Mouse (Mus musculus): ENCODE measurements around the gene Akap6. TPM values are rescaled to one million over a fixed set of nuclear protein-coding genes. Genes with fewer than 3 reads are reported as not detected.

Akap6 gene
- polyA plus RNA-seq, 1 experiment from 2014 or later: 0.02 TPM

DNA sequence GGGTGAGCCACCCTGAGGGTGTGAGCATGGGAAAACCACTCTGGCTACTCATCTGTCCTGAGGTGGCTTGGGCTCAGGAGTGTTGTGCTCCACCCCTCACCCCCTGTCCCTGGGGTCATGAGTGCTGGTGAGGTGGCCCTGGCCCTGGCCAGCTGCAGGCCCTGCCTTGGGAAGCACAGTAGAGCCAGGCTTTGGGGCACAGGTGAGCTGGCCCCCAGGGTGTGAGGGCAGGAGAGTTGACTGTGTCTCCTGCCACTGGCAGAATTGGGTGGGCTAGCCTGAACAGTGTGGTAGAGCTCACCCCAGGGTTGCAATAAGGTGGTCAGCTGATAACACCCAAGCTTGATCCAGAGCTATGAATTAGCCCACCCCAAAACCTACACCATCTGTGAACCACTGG, 86.0 kb downstream of the Akap6 start:
- H3K4me2 ChIP-seq (ENCODE audit: low read depth, low read length): no peak overlapping the region
- H3K4me3 ChIP-seq (ENCODE audit: low read depth, low read length): no peak overlapping the region
- DNase-seq: no peak
- no peak overlapping the region for H3K27ac ChIP-seq (ENCODE audit: low read depth)
- no peaks in the 10 kb centered on the region for H3K4me1 ChIP-seq (ENCODE audit: insufficient read depth)
- no peaks in the 10 kb centered on the region for H3K9me3 ChIP-seq (ENCODE audit: low read length)
- no peak for ATAC-seq
- TF ChIP-seq CTCF (IDR thresholded peaks at IDR 0.05; ENCODE audit: low read depth): no peak
- no peak for TF ChIP-seq EP300 (IDR thresholded peaks at IDR 0.05; ENCODE audit: low read depth)
- no peak overlapping the region for H3K9ac ChIP-seq (replicated peaks)
- H3K36me3 ChIP-seq (replicated peaks; ENCODE audit: insufficient read depth, low read length): no peaks in the 10 kb centered on the region
- no peaks in the 10 kb centered on the region for H3K27me3 ChIP-seq (ENCODE audit: insufficient read depth, low read length)

DNA sequence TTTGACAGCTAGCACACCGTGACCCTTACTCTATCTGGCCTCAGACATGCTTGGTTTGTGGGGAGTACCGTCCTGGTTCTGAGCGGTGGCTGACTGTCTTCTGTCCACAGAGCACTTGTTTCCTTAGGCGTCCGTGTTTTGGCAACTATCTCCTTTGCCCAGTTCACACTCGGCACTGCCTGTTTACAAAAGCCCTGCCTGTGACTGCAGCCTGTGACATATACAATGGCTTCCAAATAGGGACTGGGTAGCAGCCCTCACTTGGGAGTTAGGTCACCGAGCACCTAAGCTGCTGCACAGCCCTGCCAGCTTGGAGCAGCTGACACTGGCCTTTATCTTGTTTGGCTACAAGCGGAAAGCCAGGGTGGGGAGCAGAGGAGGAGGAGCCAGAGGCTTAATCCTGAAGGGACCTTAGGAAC, 91.2 kb downstream of the Akap6 start:
- Histone ChIP-seq H3K27ac (ENCODE audit: low read depth) (no peak overlapping the region), H3K4me1 (ENCODE audit: insufficient read depth) (no peaks in the 10 kb centered on the region), H3K9me3 (ENCODE audit: low read length) (no peaks in the 10 kb centered on the region), H3K4me3 (ENCODE audit: low read depth, low read length) (no peak overlapping the region), H3K4me2 (ENCODE audit: low read depth, low read length) (no peak overlapping the region), H3K27me3 (ENCODE audit: insufficient read depth, low read length) (no peaks in the 10 kb centered on the region), H3K9ac (replicated peaks) (no peak overlapping the region), H3K36me3 (replicated peaks; ENCODE audit: insufficient read depth, low read length) (no peaks in the 10 kb centered on the region)
- TF ChIP-seq CTCF (IDR thresholded peaks at IDR 0.05; ENCODE audit: low read depth) (no peak), EP300 (IDR thresholded peaks at IDR 0.05; ENCODE audit: low read depth) (no peak)
- no peak for DNase-seq
- WGBS (ENCODE audit: insufficient replicate concordance): 19% methylated on average over 8 of the region's 8 CpGs
- ATAC-seq: no peak

GRCm38 (mm10) chr12:52794131-52794530, 94.9 kb downstream of the Akap6 start:
- TF ChIP-seq EP300 (IDR thresholded peaks at IDR 0.05; ENCODE audit: low read depth): no peak
- TF ChIP-seq CTCF (IDR thresholded peaks at IDR 0.05; ENCODE audit: low read depth): no peak
- Histone ChIP-seq H3K4me1 (ENCODE audit: insufficient read depth) (no peaks in the 10 kb centered on the region), H3K4me2 (ENCODE audit: low read depth, low read length) (no peak overlapping the region), H3K27ac (ENCODE audit: low read depth) (no peak overlapping the region), H3K36me3 (replicated peaks; ENCODE audit: insufficient read depth, low read length) (no peaks in the 10 kb centered on the region), H3K9me3 (ENCODE audit: low read length) (no peaks in the 10 kb centered on the region), H3K27me3 (ENCODE audit: insufficient read depth, low read length) (no peaks in the 10 kb centered on the region), H3K4me3 (ENCODE audit: low read depth, low read length) (no peak overlapping the region), H3K9ac (replicated peaks) (no peak overlapping the region)
- no peak for ATAC-seq
- DNase-seq: no peak
- 84% methylated on average over 4 of the region's 4 CpGs for WGBS (ENCODE audit: insufficient replicate concordance)

DNA sequence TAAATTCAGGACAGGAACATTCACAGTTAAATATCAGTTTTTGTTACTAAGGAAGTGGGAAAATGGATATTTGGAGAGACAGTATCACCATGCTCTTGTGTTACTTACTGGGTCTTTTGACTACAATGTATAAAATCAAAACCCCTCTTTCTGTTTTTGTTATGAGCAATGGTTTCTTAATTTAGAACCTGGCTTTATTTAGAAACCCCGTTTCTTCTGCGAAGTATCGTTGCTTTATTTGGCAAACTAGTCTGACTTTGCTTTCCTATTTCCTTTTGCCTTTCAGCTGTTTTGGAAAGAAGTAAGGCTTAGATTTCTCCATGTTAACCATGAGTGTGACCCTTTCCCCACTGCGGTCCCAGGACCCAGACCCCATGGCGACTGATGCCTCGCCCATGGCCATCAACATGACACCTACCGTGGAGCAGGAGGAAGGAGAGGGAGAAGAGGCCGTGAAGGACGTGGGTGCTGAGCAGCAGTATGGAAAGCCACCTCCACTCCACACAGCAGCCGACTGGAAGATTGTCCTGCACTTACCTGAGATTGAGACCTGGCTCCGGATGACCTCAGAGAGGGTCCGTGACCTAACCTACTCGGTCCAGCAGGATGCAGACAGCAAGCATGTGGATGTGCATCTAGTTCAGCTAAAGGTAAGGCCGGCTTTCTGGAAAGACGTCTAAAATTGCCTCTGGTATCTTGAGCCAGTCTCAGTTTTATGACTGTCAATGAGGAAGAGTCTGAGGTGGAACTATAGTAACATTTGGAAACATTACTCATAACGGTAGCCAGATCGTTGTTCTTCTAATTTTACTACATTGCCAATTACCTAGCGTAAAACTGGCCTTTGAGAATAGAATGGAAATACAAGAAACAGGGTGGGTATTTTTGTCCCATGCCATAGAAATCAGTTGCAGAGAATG, 96.6 kb downstream of the Akap6 start:
- H3K9me3 ChIP-seq (ENCODE audit: low read length): no peaks in the 10 kb centered on the region
- ATAC-seq (no peak), DNase-seq (no peak)
- no peak overlapping the region for H3K27ac ChIP-seq (ENCODE audit: low read depth)
- H3K4me1 ChIP-seq (ENCODE audit: insufficient read depth): no peaks in the 10 kb centered on the region
- no peaks in the 10 kb centered on the region for H3K36me3 ChIP-seq (replicated peaks; ENCODE audit: insufficient read depth, low read length)
- no peaks in the 10 kb centered on the region for H3K27me3 ChIP-seq (ENCODE audit: insufficient read depth, low read length)
- H3K4me3 ChIP-seq (ENCODE audit: low read depth, low read length): no peak overlapping the region
- WGBS (ENCODE audit: insufficient replicate concordance): 80% methylated on average over 18 of the region's 18 CpGs
- H3K9ac ChIP-seq (replicated peaks): no peak overlapping the region
- no peak overlapping the region for H3K4me2 ChIP-seq (ENCODE audit: low read depth, low read length)
- TF ChIP-seq CTCF (IDR thresholded peaks at IDR 0.05; ENCODE audit: low read depth): no peak
- TF ChIP-seq EP300 (IDR thresholded peaks at IDR 0.05; ENCODE audit: low read depth): no peak

GRCm38 (mm10) chr12:52796471-52796795, 97.2 kb downstream of the Akap6 start:
- H3K4me1 ChIP-seq (ENCODE audit: insufficient read depth): no peaks in the 10 kb centered on the region
- H3K4me2 ChIP-seq (ENCODE audit: low read depth, low read length): no peak overlapping the region
- H3K4me3 ChIP-seq (ENCODE audit: low read depth, low read length): no peak overlapping the region
- ATAC-seq (no peak), DNase-seq (no peak)
- H3K9me3 ChIP-seq (ENCODE audit: low read length): no peaks in the 10 kb centered on the region
- no peak overlapping the region for H3K9ac ChIP-seq (replicated peaks)
- H3K27me3 ChIP-seq (ENCODE audit: insufficient read depth, low read length): no peaks in the 10 kb centered on the region
- no peaks in the 10 kb centered on the region for H3K36me3 ChIP-seq (replicated peaks; ENCODE audit: insufficient read depth, low read length)
- no peak overlapping the region for H3K27ac ChIP-seq (ENCODE audit: low read depth)
- 63% methylated on average over 4 of the region's 4 CpGs for WGBS (ENCODE audit: insufficient replicate concordance)
- TF ChIP-seq CTCF (IDR thresholded peaks at IDR 0.05; ENCODE audit: low read depth) (no peak), EP300 (IDR thresholded peaks at IDR 0.05; ENCODE audit: low read depth) (no peak)

GRCm38 (mm10) chr12:52799717-52800116, 100.5 kb downstream of the Akap6 start:
- H3K27ac ChIP-seq (ENCODE audit: low read depth): no peak overlapping the region
- no peak for ATAC-seq
- WGBS (ENCODE audit: insufficient replicate concordance): 75% methylated on average over 9 of the region's 9 CpGs

More at GRCm38 (mm10) chr12:52799717-52800116, 100.5 kb downstream of the Akap6 start:
- Histone ChIP-seq H3K9ac (replicated peaks) (no peak overlapping the region), H3K27me3 (ENCODE audit: insufficient read depth, low read length) (no peaks in the 10 kb centered on the region), H3K4me1 (ENCODE audit: insufficient read depth) (no peaks in the 10 kb centered on the region), H3K36me3 (replicated peaks; ENCODE audit: insufficient read depth, low read length) (no peaks in the 10 kb centered on the region), H3K4me2 (ENCODE audit: low read depth, low read length) (no peak overlapping the region), H3K4me3 (ENCODE audit: low read depth, low read length) (no peak overlapping the region), H3K9me3 (ENCODE audit: low read length) (no peaks in the 10 kb centered on the region)
- TF ChIP-seq EP300 (IDR thresholded peaks at IDR 0.05; ENCODE audit: low read depth) (no peak), CTCF (IDR thresholded peaks at IDR 0.05; ENCODE audit: low read depth) (no peak)
- no peak for DNase-seq
